Mouse (Mus musculus) liver (tissue): ENCODE results near the gene Cabin1.
A peak's percentile ranks its signal among the peaks of the same experiment; 100 is the strongest.

Experiments
- DNase-seq: peaks from one replicate; pipeline ENCODE4 v3.0.0-alpha.2; 2020; ENCODE audit warnings: mixed read lengths

Cabin1 gene

DNA sequence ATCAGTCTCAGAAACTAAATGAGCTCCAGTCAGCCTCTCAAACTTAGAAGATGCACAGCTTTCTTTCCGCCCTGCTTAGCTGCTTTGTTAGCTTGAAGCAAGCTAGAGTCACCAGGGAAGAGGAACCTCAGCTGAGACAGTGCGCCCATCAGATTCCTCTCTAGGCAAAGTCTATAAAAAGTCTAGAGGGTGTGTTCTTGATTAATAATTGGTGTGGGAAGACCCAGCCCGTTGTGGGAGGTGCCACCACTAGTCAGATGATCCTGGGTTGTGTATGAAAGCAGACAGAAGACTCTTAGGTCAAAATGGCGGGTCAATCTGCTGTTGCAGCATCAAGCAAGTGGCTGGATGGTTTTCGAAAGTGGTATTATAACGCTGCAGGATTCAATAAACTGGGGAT lies 2.7 kb upstream of the Cabin1 start:
- DNase-seq: no peak

DNA sequence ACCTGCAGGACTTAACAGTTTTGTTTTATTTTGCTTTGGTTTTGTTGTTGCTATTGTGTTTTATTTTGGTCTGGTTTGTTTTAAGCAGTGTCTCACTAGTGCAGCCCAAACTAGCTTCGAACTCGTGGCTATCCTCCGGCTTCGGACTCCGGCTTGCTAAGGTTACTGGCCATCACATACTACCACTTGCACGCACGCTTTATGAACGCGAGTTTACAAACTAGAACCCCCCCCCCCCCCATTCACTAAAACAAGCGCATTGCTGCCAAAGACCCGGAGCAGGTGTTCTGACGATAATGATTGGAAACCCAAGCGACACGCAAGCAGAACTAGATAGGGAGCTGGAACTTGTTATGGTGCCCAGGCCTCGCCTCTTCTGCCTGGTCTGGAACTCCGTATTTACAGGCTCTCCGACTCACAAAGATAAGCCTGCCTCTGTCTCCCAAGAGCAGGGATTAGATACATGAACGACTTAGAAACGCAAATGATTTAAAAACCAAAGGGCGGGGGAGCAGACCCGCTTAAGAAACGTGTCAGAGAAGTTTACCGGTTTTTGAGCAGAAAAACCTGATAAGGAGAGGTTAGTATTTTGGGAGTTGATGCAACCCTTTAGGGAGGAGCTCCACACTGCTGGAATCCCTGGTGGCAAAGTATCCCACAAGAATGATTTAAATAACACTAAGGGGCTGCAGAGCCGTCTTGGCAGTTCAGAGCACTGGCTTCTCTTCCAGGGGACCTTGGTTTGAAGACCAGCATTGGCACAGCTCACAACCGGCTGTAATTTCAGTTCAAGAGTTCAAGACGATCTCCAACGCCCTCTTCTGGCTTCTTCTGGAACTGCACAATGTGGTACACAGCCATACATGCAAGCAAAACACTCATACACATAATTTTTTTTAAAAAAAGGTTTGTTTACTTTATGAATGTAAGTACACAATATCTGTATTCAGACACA lies 655 bp upstream of the Cabin1 start:
- peak; percentile 86 for DNase-seq

DNA sequence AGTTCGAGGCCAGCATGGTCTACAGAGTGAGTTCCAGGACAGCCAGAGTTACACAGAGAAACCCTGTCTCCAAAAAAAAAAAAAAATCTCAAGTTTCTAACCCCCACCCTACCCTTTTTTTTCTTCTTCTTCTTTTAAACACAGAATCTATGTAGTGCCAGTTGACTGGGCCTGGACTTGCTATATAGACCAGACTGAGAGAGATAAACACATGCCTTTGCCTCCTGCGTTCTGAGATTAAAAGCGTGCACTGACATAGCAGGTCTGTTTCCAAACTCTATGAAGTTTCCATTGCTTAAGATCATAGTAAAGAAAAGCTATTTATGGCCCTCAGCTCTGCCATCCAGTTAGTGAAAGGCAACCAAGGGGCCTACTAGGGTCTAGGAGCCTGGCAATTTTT lies 1.7 kb downstream of the Cabin1 start:
- peak; percentile 32 for DNase-seq

DNA sequence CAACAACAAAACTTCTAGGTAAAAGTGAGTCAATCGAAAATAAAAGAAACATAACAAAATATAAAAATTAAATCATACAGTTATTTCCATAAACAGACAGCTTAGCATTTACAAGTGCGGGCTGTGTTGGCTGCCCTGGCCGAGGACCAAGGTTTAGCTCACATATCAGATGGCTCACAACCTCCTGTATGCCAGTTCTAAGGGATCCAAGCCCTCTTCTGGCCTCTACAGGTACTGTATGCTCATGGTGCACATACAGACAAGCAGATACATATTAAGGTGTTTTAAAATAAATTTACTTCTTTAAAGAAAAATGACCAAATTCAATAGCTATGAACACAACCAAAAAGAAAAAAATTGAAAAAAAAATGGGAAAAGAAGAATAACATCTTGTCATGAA lies 3.8 kb downstream of the Cabin1 start:
- DNase-seq: no peak

DNA sequence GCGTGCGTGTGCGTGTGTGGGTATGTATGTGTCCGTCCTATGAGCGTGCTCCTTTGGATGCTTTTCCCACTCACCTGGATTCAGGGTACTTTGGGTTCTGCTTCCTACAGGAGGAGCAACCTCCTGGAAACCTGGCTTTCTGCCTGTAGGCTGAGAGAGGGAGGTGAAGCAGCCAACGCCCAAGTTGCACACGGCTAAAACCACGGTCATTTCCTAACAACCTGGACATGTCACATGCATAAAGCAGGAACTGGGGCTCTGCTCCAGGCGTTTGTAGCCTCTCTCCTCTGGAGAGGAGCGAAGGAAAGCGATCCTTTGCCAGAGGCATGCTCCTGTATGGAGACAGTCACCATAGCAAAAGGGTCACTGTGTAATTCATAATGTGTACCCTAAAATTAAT lies 7.4 kb downstream of the Cabin1 start:
- no peak for DNase-seq

DNA sequence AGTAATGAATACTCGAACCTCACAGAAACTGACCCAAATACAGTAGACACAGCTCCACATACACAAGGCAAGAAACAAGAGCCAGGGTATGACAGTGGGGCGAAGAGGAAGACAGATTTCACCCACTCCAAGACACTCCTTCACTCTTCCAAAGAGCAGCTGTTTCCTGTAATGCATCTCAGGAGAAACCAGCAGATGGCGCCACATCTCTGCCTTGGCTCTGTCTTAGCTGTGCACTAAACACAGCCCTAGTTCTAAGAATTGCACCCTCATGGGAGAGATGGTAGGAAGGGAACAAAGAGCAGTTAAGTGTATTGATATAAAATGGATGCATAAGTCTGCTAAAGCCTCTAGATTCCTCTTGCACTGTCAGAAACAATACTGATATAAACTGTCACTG lies 20.1 kb downstream of the Cabin1 start:
- peak; percentile 79 for DNase-seq

DNA sequence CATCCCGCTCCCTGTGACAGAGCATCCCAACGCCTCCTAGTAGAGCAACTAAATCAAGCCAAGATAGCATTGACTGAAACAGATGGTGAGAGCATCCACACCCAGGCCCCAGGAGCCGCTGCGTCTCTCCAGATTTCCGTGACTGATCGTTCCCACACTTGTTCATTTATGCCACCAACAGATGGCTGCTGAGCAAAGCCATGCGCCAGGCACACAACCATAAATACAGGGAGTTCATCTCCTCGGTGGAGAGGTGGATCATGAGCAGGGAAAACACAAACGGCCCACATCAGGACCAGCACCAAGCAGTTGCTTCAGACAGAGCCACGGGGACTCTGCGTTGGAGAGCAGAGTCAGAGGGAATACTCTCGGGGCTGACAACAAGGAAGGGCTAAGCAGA lies 20.8 kb downstream of the Cabin1 start:
- no peak for DNase-seq

DNA sequence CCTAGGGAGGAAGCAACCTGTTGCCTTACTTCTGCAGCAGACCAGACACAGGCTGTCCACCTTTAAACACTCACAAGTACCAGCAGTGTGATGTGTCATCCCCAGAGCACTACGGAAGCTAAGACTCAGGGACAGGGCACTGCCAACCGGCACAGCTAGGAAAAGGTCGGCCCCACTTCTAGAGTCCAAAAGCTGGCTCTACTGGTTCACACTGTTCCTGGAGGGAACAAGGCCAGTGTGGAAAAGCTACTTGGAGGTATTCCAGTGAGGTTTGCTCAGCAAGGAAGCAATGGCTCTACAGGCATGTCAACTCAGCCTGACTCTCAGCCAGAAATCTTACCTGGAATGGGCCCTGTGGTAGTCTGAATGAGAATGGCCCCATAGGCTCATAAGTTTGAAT lies 23.3 kb downstream of the Cabin1 start:
- no peak for DNase-seq

DNA sequence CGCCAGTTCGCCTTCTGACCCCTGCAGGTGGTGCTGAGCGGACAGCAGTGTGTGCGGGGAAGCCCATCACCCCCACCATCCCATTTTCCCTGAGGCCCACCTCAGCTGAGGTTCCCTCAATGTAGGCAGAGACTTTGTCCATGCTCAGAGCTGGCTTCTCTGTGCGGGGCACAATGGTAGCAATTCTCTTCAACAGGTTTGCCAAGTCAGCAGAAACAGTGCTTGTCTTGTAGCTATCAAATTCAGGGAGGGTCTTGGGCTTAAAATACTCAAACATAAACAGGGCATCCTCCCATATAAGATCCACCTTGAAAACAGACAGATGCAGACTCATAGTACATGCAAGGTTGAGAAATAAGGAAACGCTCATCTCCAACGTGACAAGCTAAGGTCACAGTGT lies 38.7 kb downstream of the Cabin1 start:
- no peak for DNase-seq

DNA sequence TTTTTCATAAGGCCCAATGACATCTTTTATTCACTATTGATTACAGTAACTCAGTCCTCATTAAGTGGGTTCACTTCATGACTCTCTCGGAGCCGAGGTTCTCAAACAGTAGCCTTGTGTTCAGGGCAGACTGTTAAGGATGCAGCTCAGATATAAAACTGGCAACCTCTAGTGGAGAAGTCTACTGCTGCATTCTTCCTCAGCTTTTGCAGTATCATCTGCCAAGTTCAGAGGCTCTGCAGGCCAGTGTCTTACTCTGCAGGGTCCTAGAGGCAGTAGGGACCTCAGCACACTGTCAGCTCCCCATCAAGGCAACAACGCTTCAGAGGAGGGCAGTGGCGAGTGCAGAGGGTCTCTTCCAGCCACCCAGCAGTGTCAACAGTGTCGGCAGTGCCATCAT lies 43.9 kb downstream of the Cabin1 start:
- no peak for DNase-seq

DNA sequence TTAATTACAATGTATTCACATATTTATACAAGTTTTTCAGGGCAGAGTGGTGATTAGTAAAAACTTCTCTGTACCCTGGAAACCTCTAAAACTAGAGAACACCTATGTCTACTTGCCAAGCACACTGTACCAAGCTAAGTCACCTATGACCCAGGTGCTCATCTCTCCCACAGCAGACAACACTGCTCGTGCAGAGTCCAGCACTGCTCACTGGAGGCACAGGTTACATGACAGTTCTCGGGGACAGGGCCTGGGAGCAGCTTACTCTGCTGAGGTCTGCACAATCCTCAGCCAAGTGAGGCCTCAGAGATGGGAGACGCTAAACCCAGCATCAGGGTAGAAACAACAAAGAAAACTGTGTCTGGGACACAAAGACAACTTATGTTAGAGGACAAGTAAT lies 49.3 kb downstream of the Cabin1 start:
- DNase-seq: no peak

DNA sequence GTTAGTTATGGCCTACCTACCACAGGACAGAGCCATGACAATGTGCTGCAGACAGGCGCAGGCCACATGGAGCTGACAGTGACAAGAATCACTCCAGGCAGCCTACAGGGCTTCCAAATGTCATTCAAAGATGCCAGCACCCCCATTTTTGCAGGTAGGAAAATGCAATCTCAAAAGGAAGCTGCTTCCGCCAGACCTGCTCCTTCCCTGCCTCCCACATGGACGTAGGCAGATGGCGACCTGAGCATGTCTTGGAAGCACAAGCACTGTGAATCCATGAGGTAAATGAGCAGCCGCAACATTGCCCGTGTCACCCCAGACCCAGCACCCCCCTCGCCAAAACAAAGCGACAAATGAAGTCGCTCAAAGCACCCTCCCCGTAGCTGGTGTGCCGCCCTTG lies 51.1 kb downstream of the Cabin1 start:
- DNase-seq: no peak

DNA sequence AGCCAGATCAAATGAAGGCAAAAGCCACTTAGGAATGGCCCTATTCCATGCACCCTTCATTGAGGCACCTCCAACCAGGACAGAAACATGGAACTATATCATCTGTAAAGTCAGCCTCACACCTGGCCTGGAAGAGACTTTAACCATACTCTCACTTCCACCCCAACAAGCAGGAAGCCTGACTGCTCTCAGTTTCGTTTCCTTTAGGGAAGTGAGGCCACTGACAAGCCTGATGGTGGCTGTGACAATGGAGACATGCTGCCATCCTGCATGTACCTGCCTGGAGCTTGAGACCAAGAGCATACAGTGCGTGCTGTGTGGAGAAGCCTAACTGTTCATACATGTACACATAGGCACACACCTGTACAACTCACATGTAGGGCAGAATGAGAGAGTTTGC lies 53.9 kb downstream of the Cabin1 start:
- DNase-seq: no peak

DNA sequence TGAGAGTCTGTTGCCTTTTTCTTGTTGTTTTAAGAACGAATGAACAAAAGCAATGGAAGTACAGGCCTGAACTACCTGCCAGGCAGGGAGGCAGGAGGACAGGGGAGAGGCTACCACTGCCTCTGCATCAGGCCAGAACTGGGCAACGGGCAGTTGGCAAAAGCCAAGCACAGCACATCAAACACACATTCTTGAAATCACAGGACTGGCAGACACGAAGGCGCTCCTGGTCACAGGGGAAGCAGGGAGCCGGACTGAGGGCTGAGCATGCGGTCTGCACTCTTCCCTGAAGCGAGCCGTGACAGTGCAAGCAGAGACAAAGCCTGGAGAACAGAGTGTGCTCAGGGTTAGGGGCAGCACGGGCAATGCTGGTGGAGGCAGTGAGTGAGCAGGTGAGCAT lies 54.9 kb downstream of the Cabin1 start:
- no peak for DNase-seq

DNA sequence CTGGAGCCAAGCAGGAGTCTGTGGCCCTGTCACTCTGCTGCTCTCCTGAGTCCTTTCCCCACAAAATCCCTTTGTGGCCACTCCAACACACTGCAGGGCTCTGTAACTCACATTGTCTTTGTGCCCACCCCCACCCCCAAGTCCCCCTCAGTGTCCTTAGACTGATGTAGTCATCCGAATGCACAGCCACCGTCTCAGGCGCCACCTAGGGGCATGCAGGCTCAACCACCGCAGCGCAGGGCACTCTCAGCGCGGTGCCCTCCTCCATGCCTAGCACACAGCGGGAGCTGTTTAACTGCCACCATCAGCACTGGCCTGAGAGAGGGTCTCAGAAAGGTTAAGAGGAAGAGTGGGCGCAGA lies 55.5 kb downstream of the Cabin1 start:
- DNase-seq: peak; percentile 62

DNA sequence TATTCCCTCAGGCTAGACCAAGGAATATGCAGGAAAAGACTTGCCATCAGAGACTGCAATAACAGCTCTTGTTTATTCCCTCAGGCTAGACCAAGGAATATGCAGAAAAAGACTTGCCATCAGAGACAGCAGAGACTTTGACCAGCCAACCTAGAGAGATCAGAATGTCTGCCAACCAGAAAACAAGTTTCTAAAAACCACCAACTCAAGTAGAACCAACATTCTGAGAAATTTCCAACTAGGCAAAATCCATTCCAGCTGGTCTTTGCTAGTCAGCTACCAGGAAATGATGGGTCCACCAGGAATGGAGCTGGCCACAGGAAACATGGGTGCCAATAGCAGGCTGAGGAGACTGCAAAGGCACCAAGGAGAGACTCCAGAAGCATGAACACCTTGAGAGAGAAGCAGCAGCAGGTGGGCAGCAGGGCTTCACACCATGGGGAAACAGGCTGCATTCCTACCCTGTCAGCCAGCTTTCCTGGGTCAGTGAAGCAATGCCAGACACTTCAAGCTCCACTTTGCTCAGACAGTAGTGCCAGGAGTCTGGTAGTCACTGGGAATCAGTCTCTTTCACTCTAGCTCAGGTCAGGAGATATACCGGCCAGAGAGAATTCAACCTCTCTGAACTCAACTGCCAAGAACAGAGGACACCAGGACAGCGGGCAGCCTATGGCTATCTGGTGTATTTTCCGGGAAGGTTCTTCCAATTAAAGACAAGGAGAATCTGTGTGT lies 56.1 kb downstream of the Cabin1 start:
- DNase-seq: no peak

DNA sequence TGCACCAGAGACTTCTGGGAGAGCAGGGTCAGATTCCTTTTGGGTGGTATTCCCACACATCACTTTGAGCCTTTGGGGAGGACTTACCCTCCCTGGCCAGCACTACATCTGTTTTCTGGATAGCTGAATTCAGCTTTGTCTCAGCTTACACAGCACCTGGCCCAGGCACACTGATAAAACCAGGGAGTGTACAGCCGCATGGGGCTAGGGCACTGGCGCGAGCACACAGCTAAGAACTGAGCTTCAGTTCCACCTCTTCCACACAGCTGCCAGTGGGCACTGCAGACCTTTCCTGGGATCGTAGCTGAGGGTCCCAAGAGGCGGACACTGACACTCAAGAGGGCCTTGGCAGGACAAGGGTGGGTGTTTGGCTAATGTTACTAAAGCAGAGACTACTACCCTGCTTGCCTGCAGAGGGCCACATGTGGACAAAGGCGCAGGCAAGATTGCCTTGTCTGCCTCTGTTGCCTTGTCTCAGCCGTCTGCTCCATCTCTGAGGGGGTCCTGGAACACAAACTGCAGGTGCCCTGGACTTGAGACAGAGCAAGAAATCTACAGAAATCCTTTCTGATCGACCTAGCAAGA lies 57.4 kb downstream of the Cabin1 start:
- peak; percentile 76 for DNase-seq

DNA sequence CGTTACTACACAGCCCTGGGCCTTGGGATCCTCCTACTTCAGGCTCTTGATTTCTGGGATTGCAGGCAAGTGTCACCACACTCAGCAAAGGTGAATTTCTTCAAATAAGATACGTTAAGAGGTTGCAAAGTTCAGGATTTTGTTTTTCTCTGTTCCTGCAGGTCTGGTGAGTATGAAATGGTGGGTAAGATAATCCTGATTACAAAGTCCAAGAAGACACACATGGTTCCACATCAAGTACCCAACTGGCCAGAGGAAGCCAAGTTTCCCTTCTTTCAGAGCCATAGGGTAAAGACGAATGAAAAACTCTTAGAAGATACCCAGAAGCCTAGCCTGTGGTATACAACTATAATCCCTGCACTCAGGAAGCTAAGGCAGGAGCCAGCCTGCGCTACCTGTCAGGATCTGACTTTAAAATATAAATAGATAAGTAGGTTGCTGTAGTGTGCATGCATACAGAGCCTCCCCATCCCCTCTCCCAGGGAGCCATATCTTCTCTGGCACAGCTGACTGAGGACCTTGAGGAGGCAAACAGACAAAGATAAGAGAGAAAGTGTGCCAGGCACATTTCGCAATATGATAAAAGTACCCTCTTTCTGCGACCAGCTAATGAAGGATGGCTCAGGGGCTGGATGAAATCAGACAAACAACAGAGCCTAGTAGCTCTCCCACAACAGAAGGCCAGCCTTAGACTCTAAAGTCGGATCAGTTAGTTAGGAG lies 58.3 kb downstream of the Cabin1 start:
- DNase-seq: peak; percentile 85

DNA sequence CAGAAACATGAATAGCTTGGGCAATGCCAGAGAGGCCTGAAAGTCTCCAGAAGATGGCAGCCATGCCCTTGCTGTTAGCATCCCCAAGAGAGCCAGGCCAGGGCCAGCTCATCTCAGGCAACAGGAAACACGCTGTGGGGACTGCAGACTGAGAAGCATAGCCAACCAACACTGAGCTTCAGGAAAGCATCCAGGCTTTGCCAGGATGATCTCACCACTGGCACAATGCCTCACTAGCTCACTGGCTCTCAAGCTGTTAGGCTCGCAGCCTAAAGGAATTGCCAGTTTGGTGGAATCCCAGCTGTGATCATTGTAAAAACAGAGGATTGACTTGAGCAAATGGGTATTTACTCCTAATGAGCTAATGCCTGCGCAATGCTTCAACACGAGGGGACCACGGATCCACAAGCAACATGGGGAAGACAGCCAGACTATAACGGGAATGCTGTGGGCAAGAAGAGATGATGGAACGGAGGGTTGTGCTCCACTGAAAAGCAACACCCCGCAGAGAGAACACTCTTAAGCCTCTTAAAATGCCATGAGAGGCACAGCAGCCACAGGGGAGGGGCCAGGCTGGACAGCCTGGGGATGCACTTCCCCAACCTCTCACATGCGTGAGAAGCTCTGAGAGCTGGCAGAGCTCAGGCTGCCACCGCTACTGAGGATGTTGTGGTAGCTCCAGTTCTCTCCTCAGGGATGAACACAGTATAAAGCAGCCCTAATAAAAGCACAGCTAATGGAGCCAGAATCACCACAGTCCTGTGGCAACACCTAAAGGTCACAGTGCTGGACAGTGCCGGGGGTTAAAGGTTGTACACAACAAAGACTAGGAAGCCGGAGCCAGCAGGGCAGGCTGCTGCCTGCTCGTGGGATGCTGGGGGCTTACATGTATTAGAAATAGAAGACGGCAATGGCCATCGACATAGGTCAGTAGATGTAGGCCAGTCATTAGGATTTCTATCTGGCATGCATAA lies 59.6 kb downstream of the Cabin1 start:
- DNase-seq: no peak

DNA sequence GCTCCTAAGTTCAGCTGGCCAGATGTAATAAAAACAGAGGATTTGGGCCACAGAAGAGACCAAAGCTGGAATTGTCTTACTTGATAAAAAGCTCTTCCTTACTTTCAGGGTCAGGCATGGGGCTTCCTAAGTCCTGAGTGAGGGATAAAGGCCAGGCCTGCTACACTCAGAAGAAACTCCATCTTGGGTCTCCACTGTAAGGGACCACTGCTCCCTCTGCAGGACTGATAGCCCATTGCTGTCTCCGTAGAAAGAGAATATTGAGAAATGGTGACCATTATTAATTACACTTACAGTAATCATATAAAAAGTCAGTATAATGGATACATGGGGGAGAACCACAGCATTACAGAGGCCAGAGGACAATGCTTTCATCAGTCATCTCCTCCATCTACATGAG lies 60.6 kb downstream of the Cabin1 start:
- DNase-seq: no peak

DNA sequence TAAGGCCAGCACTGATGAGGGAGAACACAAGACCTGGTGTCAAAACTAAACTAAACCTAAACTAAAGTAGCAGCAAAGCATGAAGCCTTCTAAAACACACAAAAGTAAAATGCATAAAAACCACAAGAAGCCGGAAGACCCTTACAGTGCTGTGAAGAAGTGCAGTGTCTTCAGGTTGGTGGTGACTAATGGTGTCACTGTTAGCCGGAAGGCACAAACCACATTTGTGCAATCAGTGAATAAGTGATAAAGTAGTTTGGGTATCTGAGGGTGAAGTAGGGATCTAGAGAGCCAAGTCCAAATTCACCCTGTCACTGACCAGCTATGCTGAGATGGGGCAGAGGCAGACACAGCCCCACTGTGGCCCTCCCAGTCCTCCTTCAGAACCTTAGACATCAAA lies 61.6 kb downstream of the Cabin1 start:
- DNase-seq: no peak

DNA sequence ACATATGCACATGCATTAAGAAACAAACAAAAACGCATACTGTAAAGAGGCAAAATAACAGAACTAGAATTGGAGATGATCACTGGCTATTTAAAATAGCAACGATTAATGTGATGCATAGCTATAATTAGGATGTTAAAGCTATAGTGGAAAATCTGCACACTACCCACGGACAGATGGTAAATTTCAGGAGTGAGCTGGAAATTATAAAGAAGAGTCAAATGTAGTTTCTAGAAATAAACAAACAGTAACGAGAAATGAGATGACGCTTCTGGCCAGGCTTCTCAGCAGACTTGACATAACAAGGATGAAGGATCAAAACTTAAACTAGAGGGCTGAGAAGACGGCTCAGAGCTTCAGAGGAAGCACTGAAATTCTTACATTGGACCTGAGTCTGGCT lies 62.9 kb downstream of the Cabin1 start:
- DNase-seq: no peak
